Mouse (Mus musculus): ENCODE data around the gene Itih5. TPM values are rescaled to one million over a fixed set of nuclear protein-coding genes. Genes with fewer than 3 reads are reported as not detected.

The Itih5 gene
- polyA plus RNA-seq, 1 experiment, result not detected

- Histone ChIP-seq H3K36me3 (ENCODE audit: control insufficient read depth, insufficient read depth) (no peaks in the 10 kb centered on the region), H3K79me3 (ENCODE audit: low read depth) (no peaks in the 10 kb centered on the region), H3K27me3 (ENCODE audit: control insufficient read depth, insufficient read depth, insufficient read length) (peaks cover 3% of the 10 kb centered on the region), H3K4me3 (ENCODE audit: insufficient read depth, poor library complexity, severe bottlenecking) (no peak overlapping the region), H3K79me2 (ENCODE audit: control insufficient read depth, insufficient read depth) (no peaks in the 10 kb centered on the region), H3ac (ENCODE audit: control insufficient read depth, insufficient read length, low read depth) (no peak overlapping the region)
- TF ChIP-seq CEBPB (IDR thresholded peaks at IDR 0.05; ENCODE audit: low read depth) (no peak), USF1 (IDR thresholded peaks at IDR 0.05; ENCODE audit: low read depth) (no peak), CTCF (IDR thresholded peaks at IDR 0.05; ENCODE audit: control insufficient read depth, insufficient read depth, insufficient read length) (no peak), MAX (IDR thresholded peaks at IDR 0.05) (no peak), MYOD1 (IDR thresholded peaks at IDR 0.05; ENCODE audit: control insufficient read depth, insufficient read length, low read depth) (no peak), MYOG (IDR thresholded peaks at IDR 0.05; ENCODE audit: control insufficient read depth, extremely low read depth, insufficient read length) (no peak), FOSL1 (IDR thresholded peaks at IDR 0.05; ENCODE audit: insufficient read depth, low read length, poor library complexity, severe bottlenecking) (no peak)
Observed at GRCm38 (mm10) chr2:10145514-10145913, 7.9 kb upstream of the Itih5 start.

DNA sequence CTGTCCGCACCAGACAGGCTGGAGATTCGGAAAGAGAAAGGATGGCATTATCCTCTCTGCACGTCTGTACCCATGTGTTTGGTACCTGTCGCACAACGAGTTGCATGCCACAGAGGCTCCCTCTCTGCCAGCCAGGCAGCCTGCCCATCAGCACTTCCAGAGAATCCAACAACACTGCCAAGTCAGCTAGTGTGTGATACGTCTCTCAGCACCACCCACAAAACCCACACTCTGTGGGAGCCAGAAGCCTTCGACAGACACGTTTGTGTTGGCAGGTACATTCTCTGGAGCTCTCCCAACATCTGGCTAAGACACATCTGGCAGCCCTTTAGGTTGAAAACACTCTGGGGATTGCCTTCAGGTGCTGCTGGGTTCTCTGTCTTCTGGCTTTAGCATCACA, 6.2 kb upstream of the Itih5 start:
- H3K4me3 ChIP-seq (ENCODE audit: insufficient read depth, poor library complexity, severe bottlenecking), result no peak overlapping the region
- no peaks in the 10 kb centered on the region for H3K79me3 ChIP-seq (ENCODE audit: low read depth)
- H3K27me3 ChIP-seq (ENCODE audit: control insufficient read depth, insufficient read depth, insufficient read length), result peaks cover 6% of the 10 kb centered on the region
- no peaks in the 10 kb centered on the region for H3K79me2 ChIP-seq (ENCODE audit: control insufficient read depth, insufficient read depth)
- no peaks in the 10 kb centered on the region for H3K36me3 ChIP-seq (ENCODE audit: control insufficient read depth, insufficient read depth)
- TF ChIP-seq CEBPB (IDR thresholded peaks at IDR 0.05; ENCODE audit: low read depth), result no peak
- no peak for TF ChIP-seq MAX (IDR thresholded peaks at IDR 0.05)
- no peak for TF ChIP-seq USF1 (IDR thresholded peaks at IDR 0.05; ENCODE audit: low read depth)
- no peak for TF ChIP-seq MYOD1 (IDR thresholded peaks at IDR 0.05; ENCODE audit: control insufficient read depth, insufficient read length, low read depth)
- TF ChIP-seq FOSL1 (IDR thresholded peaks at IDR 0.05; ENCODE audit: insufficient read depth, low read length, poor library complexity, severe bottlenecking), result no peak
- TF ChIP-seq CTCF (IDR thresholded peaks at IDR 0.05; ENCODE audit: control insufficient read depth, insufficient read depth, insufficient read length), result no peak
- no peak for TF ChIP-seq MYOG (IDR thresholded peaks at IDR 0.05; ENCODE audit: control insufficient read depth, extremely low read depth, insufficient read length)
- no peak overlapping the region for H3ac ChIP-seq (ENCODE audit: control insufficient read depth, insufficient read length, low read depth)

- Histone ChIP-seq H3K36me3 (ENCODE audit: control insufficient read depth, insufficient read depth) (no peaks in the 10 kb centered on the region), H3K79me3 (ENCODE audit: low read depth) (no peaks in the 10 kb centered on the region), H3K4me3 (ENCODE audit: insufficient read depth, poor library complexity, severe bottlenecking) (no peak overlapping the region), H3K79me2 (ENCODE audit: control insufficient read depth, insufficient read depth) (no peaks in the 10 kb centered on the region), H3K27me3 (ENCODE audit: control insufficient read depth, insufficient read depth, insufficient read length) (peaks cover 3% of the 10 kb centered on the region), H3ac (ENCODE audit: control insufficient read depth, insufficient read length, low read depth) (no peak overlapping the region)
- TF ChIP-seq MYOG (IDR thresholded peaks at IDR 0.05; ENCODE audit: control insufficient read depth, extremely low read depth, insufficient read length), result no peak
- no peak for TF ChIP-seq FOSL1 (IDR thresholded peaks at IDR 0.05; ENCODE audit: insufficient read depth, low read length, poor library complexity, severe bottlenecking)
- TF ChIP-seq MAX (IDR thresholded peaks at IDR 0.05), result no peak
- no peak for TF ChIP-seq CTCF (IDR thresholded peaks at IDR 0.05; ENCODE audit: control insufficient read depth, insufficient read depth, insufficient read length)
- TF ChIP-seq CEBPB (IDR thresholded peaks at IDR 0.05; ENCODE audit: low read depth), result no peak
- TF ChIP-seq MYOD1 (IDR thresholded peaks at IDR 0.05; ENCODE audit: control insufficient read depth, insufficient read length, low read depth), result no peak
- no peak for TF ChIP-seq USF1 (IDR thresholded peaks at IDR 0.05; ENCODE audit: low read depth)
Observed at GRCm38 (mm10) chr2:10152590-10152989, 781 bp upstream of the Itih5 start.

- Histone ChIP-seq H3K79me2 (ENCODE audit: control insufficient read depth, insufficient read depth) (no peaks in the 10 kb centered on the region), H3K27me3 (ENCODE audit: control insufficient read depth, insufficient read depth, insufficient read length) (no peaks in the 10 kb centered on the region)
Observed at GRCm38 (mm10) chr2:10157184-10157583, 3.8 kb downstream of the Itih5 start.

DNA sequence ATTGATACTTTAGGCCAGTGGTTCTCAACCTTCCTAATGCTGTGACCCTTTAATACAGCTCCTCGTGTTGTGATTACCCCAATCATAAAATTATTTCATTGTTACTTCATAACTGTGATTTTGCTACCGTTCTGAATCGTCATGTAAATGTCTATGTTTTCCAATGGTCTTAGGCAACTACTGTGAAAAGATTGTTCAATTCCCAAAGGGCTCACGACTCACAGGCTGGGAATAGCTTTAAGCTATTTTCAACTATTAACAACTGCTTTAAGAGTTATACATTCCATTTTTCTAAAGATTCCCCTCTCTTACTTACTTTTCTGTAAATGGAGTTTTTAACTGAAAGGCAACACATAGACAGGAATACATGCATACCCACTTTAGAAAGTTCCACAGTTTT, 8.6 kb downstream of the Itih5 start:
- TF ChIP-seq CEBPB (IDR thresholded peaks at IDR 0.05; ENCODE audit: low read depth), result no peak
- no peak for TF ChIP-seq FOSL1 (IDR thresholded peaks at IDR 0.05; ENCODE audit: insufficient read depth, low read length, poor library complexity, severe bottlenecking)
- no peak for TF ChIP-seq USF1 (IDR thresholded peaks at IDR 0.05; ENCODE audit: low read depth)
- no peak for TF ChIP-seq MYOD1 (IDR thresholded peaks at IDR 0.05; ENCODE audit: control insufficient read depth, insufficient read length, low read depth)
- TF ChIP-seq CTCF (IDR thresholded peaks at IDR 0.05; ENCODE audit: control insufficient read depth, insufficient read depth, insufficient read length), result no peak
- no peak for TF ChIP-seq MAX (IDR thresholded peaks at IDR 0.05)
- no peak for TF ChIP-seq MYOG (IDR thresholded peaks at IDR 0.05; ENCODE audit: control insufficient read depth, extremely low read depth, insufficient read length)
- Histone ChIP-seq H3K27me3 (ENCODE audit: control insufficient read depth, insufficient read depth, insufficient read length) (no peaks in the 10 kb centered on the region), H3K79me2 (ENCODE audit: control insufficient read depth, insufficient read depth) (no peaks in the 10 kb centered on the region), H3K36me3 (ENCODE audit: control insufficient read depth, insufficient read depth) (no peaks in the 10 kb centered on the region), H3ac (ENCODE audit: control insufficient read depth, insufficient read length, low read depth) (no peak overlapping the region), H3K79me3 (ENCODE audit: low read depth) (no peaks in the 10 kb centered on the region), H3K4me3 (ENCODE audit: insufficient read depth, poor library complexity, severe bottlenecking) (no peak overlapping the region)

More at GRCm38 (mm10) chr2:10157184-10157583, 3.8 kb downstream of the Itih5 start:
- Histone ChIP-seq H3ac (ENCODE audit: control insufficient read depth, insufficient read length, low read depth) (no peak overlapping the region), H3K36me3 (ENCODE audit: control insufficient read depth, insufficient read depth) (no peaks in the 10 kb centered on the region), H3K4me3 (ENCODE audit: insufficient read depth, poor library complexity, severe bottlenecking) (no peak overlapping the region), H3K79me3 (ENCODE audit: low read depth) (no peaks in the 10 kb centered on the region)
- TF ChIP-seq USF1 (IDR thresholded peaks at IDR 0.05; ENCODE audit: low read depth) (no peak), MAX (IDR thresholded peaks at IDR 0.05) (no peak), CEBPB (IDR thresholded peaks at IDR 0.05; ENCODE audit: low read depth) (no peak), MYOD1 (IDR thresholded peaks at IDR 0.05; ENCODE audit: control insufficient read depth, insufficient read length, low read depth) (no peak), FOSL1 (IDR thresholded peaks at IDR 0.05; ENCODE audit: insufficient read depth, low read length, poor library complexity, severe bottlenecking) (no peak), MYOG (IDR thresholded peaks at IDR 0.05; ENCODE audit: control insufficient read depth, extremely low read depth, insufficient read length) (no peak), CTCF (IDR thresholded peaks at IDR 0.05; ENCODE audit: control insufficient read depth, insufficient read depth, insufficient read length) (no peak)

GRCm38 (mm10) chr2:10166635-10167034, 13.3 kb downstream of the Itih5 start:
- H3K36me3 ChIP-seq (ENCODE audit: control insufficient read depth, insufficient read depth), result no peaks in the 10 kb centered on the region
- H3K4me3 ChIP-seq (ENCODE audit: insufficient read depth, poor library complexity, severe bottlenecking), result no peak overlapping the region
- no peaks in the 10 kb centered on the region for H3K79me3 ChIP-seq (ENCODE audit: low read depth)
- H3K79me2 ChIP-seq (ENCODE audit: control insufficient read depth, insufficient read depth), result no peaks in the 10 kb centered on the region
- no peaks in the 10 kb centered on the region for H3K27me3 ChIP-seq (ENCODE audit: control insufficient read depth, insufficient read depth, insufficient read length)
- no peak overlapping the region for H3ac ChIP-seq (ENCODE audit: control insufficient read depth, insufficient read length, low read depth)
- TF ChIP-seq CEBPB (IDR thresholded peaks at IDR 0.05; ENCODE audit: low read depth) (no peak), USF1 (IDR thresholded peaks at IDR 0.05; ENCODE audit: low read depth) (no peak), MYOG (IDR thresholded peaks at IDR 0.05; ENCODE audit: control insufficient read depth, extremely low read depth, insufficient read length) (no peak), CTCF (IDR thresholded peaks at IDR 0.05; ENCODE audit: control insufficient read depth, insufficient read depth, insufficient read length) (no peak), MAX (IDR thresholded peaks at IDR 0.05) (no peak), FOSL1 (IDR thresholded peaks at IDR 0.05; ENCODE audit: insufficient read depth, low read length, poor library complexity, severe bottlenecking) (no peak), MYOD1 (IDR thresholded peaks at IDR 0.05; ENCODE audit: control insufficient read depth, insufficient read length, low read depth) (no peak)

All from C2C12 (cell line).